Mouse (Mus musculus): Measurements from ENCODE around the gene Zfp934.
"Not testable (repeated sequence)": the region's sequence is repeated elsewhere in the genome, so short reads cannot be mapped to it uniquely, and the experiment has no call there.

The Zfp934 gene

DNA sequence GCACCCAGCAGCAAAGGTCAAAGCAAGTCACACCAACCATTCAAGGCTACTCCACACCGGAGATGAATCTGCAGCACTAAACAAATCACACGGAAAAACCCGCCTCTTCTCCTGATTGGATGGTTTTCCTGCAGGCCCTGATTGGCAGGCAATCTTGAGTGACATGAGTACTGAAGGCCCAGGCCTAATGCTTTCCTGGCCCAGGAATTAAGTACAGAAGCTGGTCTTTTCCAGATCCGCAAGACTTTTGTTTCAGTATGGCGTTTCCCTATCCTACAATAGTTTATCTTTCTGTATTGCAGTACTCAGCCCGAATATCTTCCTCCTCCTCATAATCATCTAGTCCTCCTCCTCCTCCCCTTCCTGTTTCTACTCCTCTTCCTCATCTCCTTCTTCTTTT, at the start of gene Zfp934:
Gene Zfp934, minus strand, starts transcription at position 101 of the 400 bp plus-strand sequence.
- DNase-seq (ENCODE audit: low read depth, low spot score): not testable (repeated sequence)

GRCm38 (mm10) chr13:62617449-62617848, 46.5 kb upstream of the Zfp934 start:
- not testable (repeated sequence) for DNase-seq (ENCODE audit: low read depth, low spot score)

- DNase-seq (ENCODE audit: low read depth, low spot score): not testable (repeated sequence)
Measured at GRCm38 (mm10) chr13:62561696-62562095, 9.3 kb downstream of the Zfp934 start.

DNA sequence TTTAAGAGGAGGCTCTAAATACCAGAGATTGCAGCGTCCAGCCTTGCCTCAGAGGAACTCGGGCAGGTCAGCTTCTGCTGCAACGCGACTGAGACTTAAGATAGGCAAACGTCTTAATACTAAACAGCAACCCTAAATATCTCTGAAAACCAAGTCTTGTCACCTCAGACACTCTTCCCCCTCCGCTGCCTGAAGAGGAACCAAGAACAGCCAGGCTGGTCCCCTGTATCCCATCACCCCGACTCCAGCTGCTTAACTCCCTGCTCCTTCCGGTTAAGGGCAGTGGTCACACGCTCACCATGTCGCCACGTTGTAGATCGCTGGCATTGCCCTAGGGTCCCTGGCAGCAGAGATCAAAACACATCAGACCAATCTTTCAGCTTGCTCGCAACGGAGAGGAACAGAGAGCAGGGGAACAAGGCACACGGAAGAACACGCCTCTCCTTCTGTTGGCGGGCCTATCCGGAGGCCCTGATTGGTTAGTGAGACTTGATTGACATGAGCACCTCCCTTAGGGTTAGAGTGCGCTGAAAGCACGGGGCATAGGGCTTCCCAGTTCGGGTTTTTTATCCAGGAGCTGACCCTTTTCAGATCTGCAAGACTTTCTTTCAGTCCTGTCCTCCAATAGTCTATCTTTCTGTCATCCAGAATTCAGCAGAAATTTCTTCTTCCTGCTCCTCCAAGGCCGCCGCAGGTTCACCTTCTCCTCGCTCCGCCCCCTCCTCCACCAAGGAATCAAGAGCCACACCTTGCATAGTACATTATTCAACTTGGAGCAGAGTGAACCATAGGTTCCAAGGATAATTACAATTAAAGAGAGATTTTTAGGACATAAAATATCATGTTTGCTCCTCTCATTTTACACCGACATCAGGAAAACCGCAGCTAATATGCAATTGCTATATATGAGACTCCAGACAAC, 12.5 kb downstream of the Zfp934 start, which contains the start of gene Zfp935:
Gene Zfp935, minus strand, starts transcription at position 323 of the 922 bp plus-strand sequence.
- peak; percentile 32 for DNase-seq (ENCODE audit: low read depth, low spot score)

DNA sequence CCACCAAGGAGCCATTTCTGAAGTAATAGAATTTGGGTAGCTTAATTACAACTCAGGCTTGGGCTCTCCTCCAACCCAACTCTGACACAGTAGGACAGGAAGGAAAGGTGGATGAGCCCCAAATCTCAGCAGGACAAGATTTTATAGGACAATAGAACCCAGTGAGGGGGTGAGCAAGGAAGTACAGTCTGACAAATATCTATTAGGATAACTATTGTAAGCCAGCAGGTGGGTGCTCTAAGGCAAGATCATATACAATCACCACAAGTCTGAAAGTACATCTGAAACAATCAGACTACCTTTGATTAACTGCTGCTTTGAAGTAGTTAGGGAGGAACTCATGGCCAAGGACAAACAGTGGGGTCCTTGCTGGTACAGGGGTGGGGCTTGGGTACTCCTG, 40.9 kb downstream of the Zfp934 start:
- not testable (repeated sequence) for DNase-seq (ENCODE audit: low read depth, low spot score)

GRCm38 (mm10) chr13:62510641-62511420, 60.2 kb downstream of the Zfp934 start:
- DNase-seq (ENCODE audit: low read depth, low spot score): not testable (repeated sequence)

DNA sequence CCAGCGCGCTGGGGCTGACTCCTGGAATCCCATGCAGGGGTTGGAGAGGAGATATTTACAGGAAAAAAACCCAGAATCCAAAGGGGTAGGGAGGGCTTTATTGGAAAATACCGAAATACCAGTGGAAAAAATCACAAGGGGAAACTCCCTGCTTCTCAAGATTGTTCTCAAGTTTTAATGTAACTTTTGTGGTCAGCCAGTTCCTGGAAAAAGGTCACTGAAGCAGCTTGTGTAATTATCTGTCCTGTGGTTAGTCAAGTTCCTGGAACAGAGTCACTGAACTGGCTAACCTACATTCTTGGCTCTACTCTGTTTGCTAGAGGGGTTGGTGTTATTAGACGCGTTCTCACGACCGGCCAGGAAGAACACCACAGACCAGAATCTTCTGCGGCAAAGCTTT, 98.3 kb downstream of the Zfp934 start:
- not testable (repeated sequence) for DNase-seq (ENCODE audit: low read depth, low spot score)

GRCm38 (mm10) chr13:62469947-62470346, 101.1 kb downstream of the Zfp934 start:
- DNase-seq (ENCODE audit: low read depth, low spot score): peak; percentile 85

- DNase-seq (ENCODE audit: low read depth, low spot score): peak; percentile 95
Measured at GRCm38 (mm10) chr13:62466424-62467334, 104.3 kb downstream of the Zfp934 start, which contains the start of gene Gm49359. Gm49359 (minus strand) TSS chr13:62466832.

All from CD4-positive, CD25-positive, alpha-beta regulatory T cell, adult 2 months (primary cell).